Mouse (Mus musculus) retina, postnatal 7 days (tissue): ENCODE measurements around the gene Commd1.
A peak's percentile ranks its signal among the peaks of the same experiment; 100 is the strongest.

Source experiments
- DNase-seq: peaks from one replicate; pipeline ENCODE4 v3.0.0-alpha.2; 2012; ENCODE audit warnings: low read depth, low spot score

Commd1 gene

GRCm38 (mm10) chr11:22859633-22860334 is 122.4 kb downstream of the Commd1 start:
- peak; percentile 33 for DNase-seq

GRCm38 (mm10) chr11:22859301-22859632 is 122.9 kb downstream of the Commd1 start:
- no peak for DNase-seq

- no peak for DNase-seq
Observed at GRCm38 (mm10) chr11:22858441-22859300, 123.5 kb downstream of the Commd1 start.

- DNase-seq, result no peak
Observed at GRCm38 (mm10) chr11:22857705-22858440, 124.3 kb downstream of the Commd1 start.

- DNase-seq, result no peak
Observed at GRCm38 (mm10) chr11:22857106-22857704, 125.0 kb downstream of the Commd1 start.

- no peak for DNase-seq
Observed at GRCm38 (mm10) chr11:22856371-22856965, 125.7 kb downstream of the Commd1 start.

GRCm38 (mm10) chr11:22854571-22854970 is 127.6 kb downstream of the Commd1 start:
- DNase-seq, result no peak

- DNase-seq, result no peak
Observed at GRCm38 (mm10) chr11:22853477-22854157, 128.6 kb downstream of the Commd1 start.

GRCm38 (mm10) chr11:22852510-22852909 is 129.7 kb downstream of the Commd1 start:
- DNase-seq, result no peak

- no peak for DNase-seq
Observed at GRCm38 (mm10) chr11:22851416-22851815, 130.8 kb downstream of the Commd1 start.

- DNase-seq, result no peak
Observed at GRCm38 (mm10) chr11:22850077-22850476, 132.1 kb downstream of the Commd1 start.

GRCm38 (mm10) chr11:22848649-22849195 is 133.5 kb downstream of the Commd1 start:
- no peak for DNase-seq

GRCm38 (mm10) chr11:22847732-22848648 is 134.2 kb downstream of the Commd1 start:
- DNase-seq, result no peak

GRCm38 (mm10) chr11:22846960-22847731 is 135.0 kb downstream of the Commd1 start:
- no peak for DNase-seq
